Mouse (Mus musculus) E14TG2a.4 (cell line): Measurements from ENCODE around the gene Glis1.

Source experiments
- CTCF ChIP-seq: conservative IDR thresholded peaks from 2 replicates; pipeline ENCODE4 v1.5.1; 2014; ENCODE audit warnings: low read length
- POU5F1 ChIP-seq: IDR thresholded peaks from 2 replicates; pipeline ENCODE4 v1.6.1; 2014; ENCODE audit warnings: low read length, borderline replicate concordance

GRCm38 (mm10) chr4:107520816-107521215 is 86.4 kb downstream of the Glis1 start:
- TF ChIP-seq CTCF (no peak), POU5F1 (no peak)
